Mouse (Mus musculus): ENCODE measurements around the gene Rras. TPM values are rescaled to one million over a fixed set of nuclear protein-coding genes. Genes with fewer than 3 reads are reported as not detected.

Gene Rras
- polyA plus RNA-seq, 1 experiment: 43.4 TPM

GRCm38 (mm10) chr7:45008411-45008810 lies 9.3 kb upstream of the Rras start:
- Histone ChIP-seq H3K36me3 (ENCODE audit: control insufficient read depth, insufficient read depth, low read length) (peaks cover 2% of the 10 kb centered on the region), H3K4me3 (ENCODE audit: control insufficient read depth, low read depth, low read length) (no peak overlapping the region), H3K4me1 (ENCODE audit: control insufficient read depth, insufficient read depth, low read length) (no peaks in the 10 kb centered on the region), H3K27ac (ENCODE audit: control insufficient read depth, insufficient read depth, low read depth, low read length) (no peak overlapping the region), H3K27me3 (ENCODE audit: control insufficient read depth, insufficient read depth, low read length) (no peaks in the 10 kb centered on the region)
- TF ChIP-seq CTCF (IDR thresholded peaks at IDR 0.05; ENCODE audit: control insufficient read depth, insufficient read depth, insufficient replicate concordance, low read depth, low read length) (no peak), POLR2A (IDR thresholded peaks at IDR 0.05; ENCODE audit: control insufficient read depth, low read depth, low read length) (no peak)

- Histone ChIP-seq H3K27me3 (ENCODE audit: control insufficient read depth, insufficient read depth, low read length) (no peaks in the 10 kb centered on the region), H3K4me1 (ENCODE audit: control insufficient read depth, insufficient read depth, low read length) (peaks cover 2% of the 10 kb centered on the region), H3K27ac (ENCODE audit: control insufficient read depth, insufficient read depth, low read depth, low read length) (no peak overlapping the region), H3K36me3 (ENCODE audit: control insufficient read depth, insufficient read depth, low read length) (no peaks in the 10 kb centered on the region; the same call in 1 of the 2 replicates), H3K4me3 (ENCODE audit: control insufficient read depth, low read depth, low read length) (no peak overlapping the region)
- TF ChIP-seq POLR2A (IDR thresholded peaks at IDR 0.05; ENCODE audit: control insufficient read depth, low read depth, low read length): no peak
- no peak for TF ChIP-seq CTCF (IDR thresholded peaks at IDR 0.05; ENCODE audit: control insufficient read depth, insufficient read depth, insufficient replicate concordance, low read depth, low read length)
Measured at GRCm38 (mm10) chr7:45012011-45012410, 5.8 kb upstream of the Rras start.

DNA sequence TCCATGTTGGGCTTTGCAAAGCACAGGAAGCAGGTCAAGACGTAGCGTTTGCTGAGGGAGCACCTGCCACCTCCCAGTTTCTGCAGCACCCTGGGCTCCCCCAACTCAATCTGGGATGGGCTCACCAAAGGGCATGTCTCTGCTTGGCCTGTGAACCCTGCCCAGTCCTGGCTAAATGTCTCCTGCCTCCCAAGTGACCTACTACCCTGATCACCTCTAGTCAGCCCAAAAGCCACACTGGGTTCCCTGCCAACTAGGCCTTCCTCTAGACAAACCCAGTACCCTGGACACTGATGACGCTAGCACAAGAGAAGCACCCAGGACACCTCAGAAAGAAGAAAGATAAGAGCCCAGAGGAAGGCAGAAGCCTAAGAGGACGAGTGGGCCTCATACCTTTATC lies 4.9 kb upstream of the Rras start:
- H3K27me3 ChIP-seq (ENCODE audit: control insufficient read depth, insufficient read depth, low read length): no peaks in the 10 kb centered on the region
- peaks cover 9% of the 10 kb centered on the region for H3K4me1 ChIP-seq (ENCODE audit: control insufficient read depth, insufficient read depth, low read length)
- H3K27ac ChIP-seq (ENCODE audit: control insufficient read depth, insufficient read depth, low read depth, low read length): no peak overlapping the region
- H3K4me3 ChIP-seq (ENCODE audit: control insufficient read depth, low read depth, low read length): no peak overlapping the region
- H3K36me3 ChIP-seq (ENCODE audit: control insufficient read depth, insufficient read depth, low read length): no peaks in the 10 kb centered on the region; the same call in 1 of the 2 replicates
- TF ChIP-seq POLR2A (IDR thresholded peaks at IDR 0.05; ENCODE audit: control insufficient read depth, low read depth, low read length): no peak
- TF ChIP-seq CTCF (IDR thresholded peaks at IDR 0.05; ENCODE audit: control insufficient read depth, insufficient read depth, insufficient replicate concordance, low read depth, low read length): no peak

- H3K36me3 ChIP-seq (ENCODE audit: control insufficient read depth, insufficient read depth, low read length): no peaks in the 10 kb centered on the region; the same call in 1 of the 2 replicates
- TF ChIP-seq CTCF (IDR thresholded peaks at IDR 0.05; ENCODE audit: control insufficient read depth, insufficient read depth, insufficient replicate concordance, low read depth, low read length) (no peak), POLR2A (IDR thresholded peaks at IDR 0.05; ENCODE audit: control insufficient read depth, low read depth, low read length) (no peak)
- H3K27ac ChIP-seq (ENCODE audit: control insufficient read depth, insufficient read depth, low read depth, low read length): no peak overlapping the region
Measured at GRCm38 (mm10) chr7:45013366-45014095, 4.2 kb upstream of the Rras start.

DNA sequence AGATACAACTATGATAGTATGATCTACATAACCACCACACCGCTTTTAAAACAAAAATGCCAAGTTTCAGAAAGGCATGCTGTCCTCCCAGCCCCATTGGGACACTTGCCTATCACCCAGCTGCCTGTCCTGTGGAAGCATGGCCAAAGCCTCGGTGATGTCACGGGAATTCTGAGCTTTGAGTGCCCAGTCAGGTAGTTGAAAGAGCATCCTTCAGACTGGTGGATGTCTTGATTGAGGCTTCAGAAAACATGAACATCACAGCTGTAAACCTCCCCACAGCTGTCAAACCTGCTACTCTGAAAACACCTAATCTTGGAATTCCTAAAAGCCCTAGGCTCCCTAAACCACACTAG lies 3.7 kb upstream of the Rras start:
- Histone ChIP-seq H3K27ac (ENCODE audit: control insufficient read depth, insufficient read depth, low read depth, low read length) (no peak overlapping the region), H3K36me3 (ENCODE audit: control insufficient read depth, insufficient read depth, low read length) (no peaks in the 10 kb centered on the region; the same call in 1 of the 2 replicates), H3K4me3 (ENCODE audit: control insufficient read depth, low read depth, low read length) (no peak overlapping the region)

More at GRCm38 (mm10) chr7:45013366-45014095, 4.2 kb upstream of the Rras start:
- H3K27me3 ChIP-seq (ENCODE audit: control insufficient read depth, insufficient read depth, low read length): no peaks in the 10 kb centered on the region
- H3K4me1 ChIP-seq (ENCODE audit: control insufficient read depth, insufficient read depth, low read length): peaks cover 14% of the 10 kb centered on the region
- no peak overlapping the region for H3K4me3 ChIP-seq (ENCODE audit: control insufficient read depth, low read depth, low read length)

GRCm38 (mm10) chr7:45015344-45015956 lies 2.3 kb upstream of the Rras start:
- Histone ChIP-seq H3K27ac (ENCODE audit: control insufficient read depth, insufficient read depth, low read depth, low read length) (peak overlapping the region; percentile 76), H3K4me3 (ENCODE audit: control insufficient read depth, low read depth, low read length) (peak overlapping the region; percentile 86), H3K36me3 (ENCODE audit: control insufficient read depth, insufficient read depth, low read length) (no peaks in the 10 kb centered on the region), H3K4me1 (ENCODE audit: control insufficient read depth, insufficient read depth, low read length) (peaks cover 17% of the 10 kb centered on the region), H3K27me3 (ENCODE audit: control insufficient read depth, insufficient read depth, low read length) (no peaks in the 10 kb centered on the region)
- TF ChIP-seq POLR2A (IDR thresholded peaks at IDR 0.05; ENCODE audit: control insufficient read depth, low read depth, low read length) (no peak), CTCF (IDR thresholded peaks at IDR 0.05; ENCODE audit: control insufficient read depth, insufficient read depth, insufficient replicate concordance, low read depth, low read length) (no peak)

More for the DNA sequence above, 3.7 kb upstream of the Rras start:
- H3K4me1 ChIP-seq (ENCODE audit: control insufficient read depth, insufficient read depth, low read length): peaks cover 17% of the 10 kb centered on the region
- no peaks in the 10 kb centered on the region for H3K27me3 ChIP-seq (ENCODE audit: control insufficient read depth, insufficient read depth, low read length)
- TF ChIP-seq POLR2A (IDR thresholded peaks at IDR 0.05; ENCODE audit: control insufficient read depth, low read depth, low read length) (no peak), CTCF (IDR thresholded peaks at IDR 0.05; ENCODE audit: control insufficient read depth, insufficient read depth, insufficient replicate concordance, low read depth, low read length) (no peak)

- Histone ChIP-seq H3K27ac (ENCODE audit: control insufficient read depth, insufficient read depth, low read depth, low read length) (peak within 1 kb of the TSS; percentile 76), H3K27me3 (ENCODE audit: control insufficient read depth, insufficient read depth, low read length) (no peaks in the 10 kb centered on the region), H3K36me3 (ENCODE audit: control insufficient read depth, insufficient read depth, low read length) (no peaks in the 10 kb centered on the region), H3K4me1 (ENCODE audit: control insufficient read depth, insufficient read depth, low read length) (peaks cover 17% of the 10 kb centered on the region), H3K4me3 (ENCODE audit: control insufficient read depth, low read depth, low read length) (peak within 1 kb of the TSS; percentile 86)
- TF ChIP-seq CTCF (IDR thresholded peaks at IDR 0.05; ENCODE audit: control insufficient read depth, insufficient read depth, insufficient replicate concordance, low read depth, low read length) (no peak), POLR2A (IDR thresholded peaks at IDR 0.05; ENCODE audit: control insufficient read depth, low read depth, low read length) (peak; percentile 36; the same call in 1 of the 2 replicates)
Measured at GRCm38 (mm10) chr7:45015957-45016612, 1.7 kb upstream of the Rras start, which contains the start of gene Scaf1. Gene Scaf1 (minus strand): TSS chr7:45016363.
